7 mouse cellular contexts compared by ENCODE assay signal in genomic region chr13:53211971-53212733, GRCm38 (mm10).
DNase-seq lines count a peak whose midpoint lies in the region; ATAC-seq lines count a peak whose summit lies in the region.

No protein-coding gene starts in this region.

- H3K27ac ChIP-seq in lung, embryonic 16.5 days (ENCODE audit: low read length): peak overlapping the region; percentile 15; the same call in 1 of the 2 replicates
- H3K27ac ChIP-seq in forebrain, embryonic 10.5 days: peak overlapping the region; percentile 85
- no peak overlapping the region for H3K27ac ChIP-seq in liver, embryonic 11.5 days (ENCODE audit: low read depth, low read length)

- ATAC-seq in lung, embryonic 16.5 days (ENCODE audit: low read depth): peak; percentile 81
- ATAC-seq in liver, embryonic 11.5 days (replicated peaks; ENCODE audit: low FRiP score): peak; percentile 54; the same call in 1 of the 2 replicates

- H3K9me3 ChIP-seq in lung, embryonic 16.5 days (ENCODE audit: control insufficient read depth, low read length): no peaks in the 10 kb centered on the region
- no peaks in the 10 kb centered on the region for H3K9me3 ChIP-seq in forebrain, embryonic 10.5 days
- no peaks in the 10 kb centered on the region for H3K9me3 ChIP-seq in liver, embryonic 11.5 days (ENCODE audit: control insufficient read depth, low read length)

- peaks cover 17% of the 10 kb centered on the region for H3K4me1 ChIP-seq in lung, embryonic 16.5 days (replicated peaks; ENCODE audit: control insufficient read depth, insufficient read depth, low read length)
- H3K4me1 ChIP-seq in forebrain, embryonic 10.5 days: peaks cover 76% of the 10 kb centered on the region
- peaks cover 7% of the 10 kb centered on the region for H3K4me1 ChIP-seq in liver, embryonic 11.5 days (replicated peaks; ENCODE audit: control insufficient read depth, insufficient read depth, low read length)

- WGBS in lung, embryonic 16.5 days: 17% methylated on average over 19 of the region's 19 CpGs
- 8% methylated on average over 19 of the region's 19 CpGs for WGBS in forebrain, embryonic 10.5 days
- 17% methylated on average over 19 of the region's 19 CpGs for WGBS in liver, embryonic 11.5 days

- no peaks in the 10 kb centered on the region for H3K27me3 ChIP-seq in lung, embryonic 16.5 days (ENCODE audit: control insufficient read depth, insufficient read depth, low read depth, low read length)
- peaks cover 12% of the 10 kb centered on the region; the same call in 1 of the 2 replicates for H3K27me3 ChIP-seq in forebrain, embryonic 10.5 days (ENCODE audit: poor library complexity, severe bottlenecking)
- H3K27me3 ChIP-seq in liver, embryonic 11.5 days (replicated peaks; ENCODE audit: control insufficient read depth, insufficient read depth, low read length): no peaks in the 10 kb centered on the region

- H3K36me3 ChIP-seq in lung, embryonic 16.5 days (ENCODE audit: control insufficient read depth, insufficient read depth, low read length): no peaks in the 10 kb centered on the region
- H3K36me3 ChIP-seq in forebrain, embryonic 10.5 days (replicated peaks): no peaks in the 10 kb centered on the region
- H3K36me3 ChIP-seq in liver, embryonic 11.5 days (ENCODE audit: control insufficient read depth, insufficient read depth, low read length): no peaks in the 10 kb centered on the region

- no peak for DNase-seq in lung, postnatal 36 days
- peak; percentile 69 for DNase-seq in forebrain, embryonic 10.5 days (ENCODE audit: extremely low spot score, low spot score)
- peak; percentile 61 for DNase-seq in liver, embryonic 11.5 days (ENCODE audit: low spot score)
- DNase-seq in yolk sac, embryonic 10.5 days (ENCODE audit: low spot score): peak; percentile 69
- no peak for DNase-seq in c-Kit-positive CD71-positive TER-119-positive erythroid progenitor cells, embryonic 14.5 days (ENCODE audit: low spot score)
- DNase-seq in spleen, adult 18-20 months: no peak

- H3K4me3 ChIP-seq in lung, embryonic 16.5 days (ENCODE audit: low read length): peak overlapping the region; percentile 34
- H3K4me3 ChIP-seq in forebrain, embryonic 10.5 days: peak overlapping the region; percentile 45
- H3K4me3 ChIP-seq in liver, embryonic 11.5 days (ENCODE audit: low read depth, low read length): peak overlapping the region; percentile 28; the same call in 1 of the 2 replicates

- H3K9ac ChIP-seq in lung, embryonic 16.5 days (ENCODE audit: low read length): no peak overlapping the region
- no peak overlapping the region for H3K9ac ChIP-seq in liver, embryonic 11.5 days (ENCODE audit: low read depth, low read length)

- H3K4me2 ChIP-seq in lung, embryonic 16.5 days (ENCODE audit: low read depth, low read length): peak overlapping the region; percentile 48
- H3K4me2 ChIP-seq in liver, embryonic 11.5 days: peak overlapping the region; percentile 44

Comparison
In these comparisons a context has a peak if more than half of its experiments do, and no peak if none do; other contexts are left out.
1. DNase-seq: peak in forebrain, embryonic 10.5 days (single experiment), liver, embryonic 11.5 days (single experiment) and yolk sac, embryonic 10.5 days (single experiment); none in lung, postnatal 36 days (single experiment), c-Kit-positive CD71-positive TER-119-positive erythroid progenitor cells, embryonic 14.5 days (single experiment) and spleen, adult 18-20 months (0 of 2).
2. Peak in every context shown above with its lines, with median percentiles within 50 percentile points of each other: H3K4me3 ChIP-seq.